Mouse (Mus musculus): Measurements from ENCODE around the gene Gsc2. TPM values are rescaled to one million over a fixed set of nuclear protein-coding genes. Genes with fewer than 3 reads are reported as not detected.

Gene Gsc2
- polyA plus RNA-seq, 1 experiment from 2014 or later = not detected

DNA sequence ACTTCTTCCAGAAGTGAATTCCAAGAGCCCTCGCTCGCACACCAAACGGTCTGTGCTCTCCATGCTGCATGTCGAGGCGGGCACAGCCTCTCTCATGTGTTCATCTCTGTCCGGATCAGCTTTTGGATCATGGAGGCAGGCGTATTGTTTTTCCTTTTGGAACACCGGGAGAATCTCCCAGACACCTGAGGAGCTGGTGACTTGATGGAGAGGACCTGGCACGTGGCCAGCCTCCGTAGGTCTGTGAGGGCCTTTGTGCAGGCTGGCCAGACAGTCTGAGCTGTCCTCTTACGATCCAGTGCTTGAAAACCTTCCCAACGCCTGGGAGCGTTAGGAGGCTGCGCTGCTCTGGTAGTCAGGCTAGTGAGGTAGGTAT, 7.3 kb upstream of the Gsc2 start:
- H3K27ac ChIP-seq (replicated peaks) = peak overlapping the region; percentile 88
- H3K36me3 ChIP-seq = peaks cover 19% of the 10 kb centered on the region
- ATAC-seq (ENCODE audit: extremely low read depth, insufficient number of reproducible peaks, low FRiP score, low TSS enrichment) = no peak
- peak overlapping the region; percentile 87 for H3K4me3 ChIP-seq
- peaks cover 38% of the 10 kb centered on the region for H3K27me3 ChIP-seq (replicated peaks)
- H3K9ac ChIP-seq = peak overlapping the region; percentile 92
- H3K4me2 ChIP-seq = peak overlapping the region; percentile 96
- H3K9me3 ChIP-seq = no peaks in the 10 kb centered on the region
- H3K4me1 ChIP-seq = peaks cover 32% of the 10 kb centered on the region
- under 1% methylated on average over 14 of the region's 14 CpGs for WGBS

DNA sequence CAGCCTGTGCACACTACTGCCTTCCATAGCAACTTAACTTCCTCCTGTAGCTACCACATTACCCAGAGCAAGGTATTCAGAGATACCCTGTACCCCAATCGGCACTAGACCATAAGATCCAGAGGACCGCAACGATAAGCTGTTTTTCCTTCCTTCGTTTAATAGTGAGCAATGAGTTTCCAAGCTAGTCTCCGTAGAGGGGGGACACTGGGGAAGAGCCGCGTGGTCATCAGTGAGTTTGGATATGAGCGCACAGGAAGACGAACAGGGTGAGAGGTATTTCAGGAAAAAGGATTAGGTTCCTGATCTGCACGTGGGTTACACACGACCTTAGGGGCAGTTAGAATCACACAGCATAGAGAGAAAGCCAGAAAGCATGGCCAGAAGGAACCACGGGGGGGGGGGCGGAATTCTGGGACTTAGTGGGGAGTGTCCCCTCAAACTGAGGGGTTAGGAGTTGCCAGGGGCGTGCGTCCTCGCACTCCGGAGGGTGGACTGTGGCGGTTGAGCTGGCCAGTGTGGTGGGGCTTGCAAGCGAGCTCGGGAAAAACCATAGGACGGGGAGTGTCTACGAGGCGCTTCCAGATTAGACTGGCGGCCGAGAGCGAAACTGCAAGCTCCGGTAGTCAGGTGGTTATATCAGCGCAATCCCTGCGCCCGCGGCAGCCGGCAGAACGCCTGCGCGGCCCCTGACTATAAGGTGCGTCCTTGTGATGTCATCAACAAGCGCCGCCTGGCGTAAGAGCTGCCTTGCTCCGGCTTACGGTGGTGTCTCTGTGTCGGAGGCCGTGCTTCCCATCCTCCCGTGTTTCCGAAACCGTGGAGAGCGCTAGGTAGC, 6.7 kb upstream of the Gsc2 start:
- H3K4me1 ChIP-seq = peaks cover 26% of the 10 kb centered on the region
- ATAC-seq (ENCODE audit: extremely low read depth, insufficient number of reproducible peaks, low FRiP score, low TSS enrichment) = peak; percentile 85
- no peaks in the 10 kb centered on the region for H3K9me3 ChIP-seq
- peak overlapping the region; percentile 92 for H3K9ac ChIP-seq
- peak overlapping the region; percentile 87 for H3K4me3 ChIP-seq
- H3K27ac ChIP-seq (replicated peaks) = peak overlapping the region; percentile 88
- 2% methylated on average over 47 of the region's 47 CpGs for WGBS
- peaks cover 44% of the 10 kb centered on the region for H3K27me3 ChIP-seq (replicated peaks)
- peaks cover 19% of the 10 kb centered on the region for H3K36me3 ChIP-seq
- H3K4me2 ChIP-seq = peak overlapping the region; percentile 96

DNA sequence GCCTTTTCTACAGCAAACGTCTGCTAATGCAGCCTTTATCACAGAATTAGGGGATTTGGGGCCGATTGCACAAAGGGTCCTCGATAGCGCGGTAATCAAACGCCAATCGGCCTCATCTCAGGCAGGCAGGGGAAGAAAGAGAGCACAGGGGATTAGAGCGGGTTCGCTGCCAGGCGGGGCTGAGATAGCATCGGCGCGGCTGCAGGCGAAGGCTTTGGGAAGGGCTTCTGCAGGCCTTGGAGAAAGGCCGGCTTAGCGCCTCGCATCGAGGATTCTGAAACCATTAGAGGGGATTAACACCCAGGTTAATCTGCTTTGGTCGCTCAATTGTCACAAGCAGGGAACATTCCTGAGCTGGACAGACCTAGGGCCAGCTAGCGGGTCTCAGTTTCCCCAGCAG, 5.7 kb upstream of the Gsc2 start:
- WGBS = 8% methylated on average over 20 of the region's 20 CpGs
- no peaks in the 10 kb centered on the region for H3K9me3 ChIP-seq
- ATAC-seq (ENCODE audit: extremely low read depth, insufficient number of reproducible peaks, low FRiP score, low TSS enrichment) = no peak
- no peak overlapping the region for H3K27ac ChIP-seq (replicated peaks)
- H3K4me1 ChIP-seq = peaks cover 24% of the 10 kb centered on the region
- peaks cover 53% of the 10 kb centered on the region for H3K27me3 ChIP-seq (replicated peaks)
- H3K4me3 ChIP-seq = peak overlapping the region; percentile 87
- H3K36me3 ChIP-seq = peaks cover 10% of the 10 kb centered on the region
- peak overlapping the region; percentile 92 for H3K9ac ChIP-seq
- H3K4me2 ChIP-seq = peak overlapping the region; percentile 96

DNA sequence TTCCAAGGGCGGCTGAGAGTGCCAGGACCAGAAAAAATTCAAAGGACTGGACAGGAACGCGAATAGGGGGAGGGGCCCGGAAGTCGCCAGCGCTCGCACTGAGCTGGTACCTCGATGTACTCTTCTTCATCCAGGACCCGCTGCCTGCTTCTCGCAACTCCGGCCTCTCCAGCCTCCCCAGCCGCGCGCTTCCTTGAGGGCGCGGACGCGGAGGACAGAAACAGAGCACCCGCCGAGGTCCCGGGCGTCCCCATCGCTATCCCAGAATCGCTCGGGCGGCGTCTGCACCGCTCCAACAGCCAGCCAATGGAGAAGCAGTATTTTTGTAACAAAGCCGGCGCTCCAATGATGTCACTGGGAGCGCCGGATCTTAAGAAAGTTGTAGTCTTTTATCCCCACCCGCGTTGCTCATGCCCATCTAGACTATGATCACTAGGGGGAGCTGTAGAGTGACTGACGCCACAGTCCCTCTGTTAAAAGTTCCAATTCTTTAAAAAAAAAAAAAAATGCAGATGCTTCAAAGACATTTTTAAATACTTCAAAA, 3.7 kb downstream of the Gsc2 start, which contains the start of gene Ess2:
Ess2 (minus strand) TSS at position 297 of the 544 bp plus-strand sequence.
- H3K27me3 ChIP-seq (replicated peaks) = peaks cover 46% of the 10 kb centered on the region
- peak within 1 kb of the TSS; percentile 46; the same call in 1 of the 2 replicates for H3K27ac ChIP-seq (replicated peaks)
- peaks cover 33% of the 10 kb centered on the region for H3K36me3 ChIP-seq
- peak within 1 kb of the TSS; percentile 82 for H3K9ac ChIP-seq
- ATAC-seq (ENCODE audit: extremely low read depth, insufficient number of reproducible peaks, low FRiP score, low TSS enrichment) = peak; percentile 78
- H3K9me3 ChIP-seq = no peaks in the 10 kb centered on the region
- under 1% methylated on average over 35 of the region's 35 CpGs for WGBS
- peak within 1 kb of the TSS; percentile 65 for H3K4me3 ChIP-seq
- peaks cover 20% of the 10 kb centered on the region for H3K4me1 ChIP-seq
- peak within 1 kb of the TSS; percentile 87 for H3K4me2 ChIP-seq

DNA sequence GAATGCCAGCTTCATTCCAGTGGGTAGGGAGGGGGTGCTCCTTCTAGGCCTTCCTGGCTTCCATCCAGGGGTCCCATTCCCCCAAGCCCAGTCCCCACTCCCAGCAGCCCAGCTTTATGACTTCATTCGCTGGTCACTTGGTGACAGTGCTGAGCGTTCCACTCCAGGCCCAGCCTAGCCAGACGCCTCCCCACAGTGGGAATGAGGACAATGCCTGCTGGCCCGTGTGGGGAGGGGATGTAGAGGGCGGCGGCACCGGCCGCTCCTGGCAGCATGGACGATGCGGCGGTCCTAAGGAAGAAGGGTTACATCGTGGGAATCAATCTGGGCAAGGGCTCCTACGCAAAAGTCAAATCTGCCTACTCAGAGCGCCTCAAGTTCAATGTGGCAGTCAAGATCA, 16.4 kb downstream of the Gsc2 start, which contains the start of the genes Dgcr2 and Tssk2:
Dgcr2 (minus strand) TSS at position 101 of the 400 bp plus-strand sequence.
Tssk2 (plus strand) TSS at position 176 of the 400 bp plus-strand sequence.
- no peaks in the 10 kb centered on the region for H3K4me1 ChIP-seq
- no peak within 1 kb of the TSS for H3K4me2 ChIP-seq
- H3K27me3 ChIP-seq (replicated peaks) = no peaks in the 10 kb centered on the region
- H3K4me3 ChIP-seq = no peak within 1 kb of the TSS
- H3K9me3 ChIP-seq = no peaks in the 10 kb centered on the region
- no peak for ATAC-seq (ENCODE audit: extremely low read depth, insufficient number of reproducible peaks, low FRiP score, low TSS enrichment)
- no peak within 1 kb of the TSS for H3K9ac ChIP-seq
- WGBS = 86% methylated on average over 14 of the region's 14 CpGs
- no peak within 1 kb of the TSS for H3K27ac ChIP-seq (replicated peaks)
- peaks cover 55% of the 10 kb centered on the region for H3K36me3 ChIP-seq

DNA sequence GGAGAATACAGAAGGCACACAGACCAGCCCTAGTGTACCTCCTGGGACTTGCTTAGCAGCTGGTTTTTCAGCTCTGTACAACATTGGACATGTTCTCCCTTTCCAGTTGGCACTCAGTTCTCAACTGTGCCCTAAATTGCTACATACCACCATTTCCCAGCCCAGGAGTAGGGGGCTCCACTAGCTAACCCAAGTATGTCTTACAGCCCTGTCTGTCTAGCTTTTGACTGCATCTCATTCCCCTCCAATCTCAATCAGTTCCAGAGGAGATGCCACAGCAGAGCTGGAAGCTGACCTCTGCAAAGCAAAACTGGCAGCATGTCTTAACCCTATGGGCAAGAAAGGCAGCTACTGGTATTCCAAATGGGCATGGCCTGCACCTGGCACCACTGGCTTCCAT, 18.8 kb downstream of the Gsc2 start:
- H3K27ac ChIP-seq (replicated peaks) = no peak overlapping the region
- H3K27me3 ChIP-seq (replicated peaks) = no peaks in the 10 kb centered on the region

DNA sequence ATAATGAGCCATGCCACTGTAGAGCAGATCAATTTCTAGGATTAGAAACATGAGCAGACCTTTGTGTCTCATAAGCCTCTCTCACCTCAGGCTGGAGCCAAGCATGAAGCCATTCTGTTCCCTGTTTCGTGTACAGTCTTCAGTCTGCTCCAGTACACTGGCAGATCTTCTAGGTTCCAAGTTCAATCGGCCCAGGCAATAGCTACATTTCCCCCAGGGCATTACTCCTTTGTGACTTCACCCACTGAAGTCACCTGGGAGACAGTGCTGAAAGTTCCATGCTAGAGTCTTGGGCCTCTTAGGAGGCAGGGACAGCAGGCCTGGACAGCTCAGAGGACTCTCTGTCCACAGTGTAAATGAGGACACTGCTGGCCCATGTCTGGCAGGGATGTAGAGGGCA, 20.9 kb downstream of the Gsc2 start, which contains the start of gene Tssk1:
Tssk1 (plus strand) TSS at position 301 of the 400 bp plus-strand sequence.
- no peak within 1 kb of the TSS for H3K4me3 ChIP-seq
- no peaks in the 10 kb centered on the region for H3K9me3 ChIP-seq
- 84% methylated on average over 2 of the region's 2 CpGs for WGBS

More for the DNA sequence above, 18.8 kb downstream of the Gsc2 start:
- ATAC-seq (ENCODE audit: extremely low read depth, insufficient number of reproducible peaks, low FRiP score, low TSS enrichment) = no peak
- peaks cover 31% of the 10 kb centered on the region for H3K36me3 ChIP-seq
- no peak overlapping the region for H3K9ac ChIP-seq
- no peaks in the 10 kb centered on the region for H3K9me3 ChIP-seq
- peaks cover 12% of the 10 kb centered on the region for H3K4me1 ChIP-seq
- no peak overlapping the region for H3K4me3 ChIP-seq
- no peak overlapping the region for H3K4me2 ChIP-seq

DNA sequence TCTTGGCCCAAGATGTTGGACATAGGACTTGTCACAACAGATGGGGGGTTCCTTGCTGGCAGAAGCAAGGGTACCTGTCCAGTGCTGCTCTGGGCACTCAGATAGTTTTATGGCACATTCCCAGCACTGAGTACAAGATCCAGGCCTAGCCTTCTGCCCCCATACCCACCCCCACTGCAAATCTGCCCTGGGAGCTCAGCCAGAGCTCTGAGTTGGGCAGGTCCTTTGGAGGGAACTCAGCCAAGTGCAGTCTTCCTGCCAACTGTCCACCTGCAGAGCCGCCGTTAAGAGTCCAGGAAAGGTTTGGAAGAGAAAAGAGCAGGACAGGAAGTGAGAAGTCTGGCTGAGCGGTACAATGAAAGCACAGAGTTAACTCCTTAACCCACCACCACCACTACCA, 22.3 kb downstream of the Gsc2 start:
- H3K27ac ChIP-seq (replicated peaks) = peak overlapping the region; percentile 53; the same call in 1 of the 2 replicates
- WGBS = 42% methylated on average over 3 of the region's 3 CpGs

More for the DNA sequence above, 20.9 kb downstream of the Gsc2 start, which contains the start of gene Tssk1:
- no peak within 1 kb of the TSS for H3K27ac ChIP-seq (replicated peaks)
- H3K4me2 ChIP-seq = no peak within 1 kb of the TSS
- H3K27me3 ChIP-seq (replicated peaks) = no peaks in the 10 kb centered on the region
- peaks cover 10% of the 10 kb centered on the region for H3K36me3 ChIP-seq
- peaks cover 26% of the 10 kb centered on the region for H3K4me1 ChIP-seq
- H3K9ac ChIP-seq = no peak within 1 kb of the TSS
- no peak for ATAC-seq (ENCODE audit: extremely low read depth, insufficient number of reproducible peaks, low FRiP score, low TSS enrichment)

DNA sequence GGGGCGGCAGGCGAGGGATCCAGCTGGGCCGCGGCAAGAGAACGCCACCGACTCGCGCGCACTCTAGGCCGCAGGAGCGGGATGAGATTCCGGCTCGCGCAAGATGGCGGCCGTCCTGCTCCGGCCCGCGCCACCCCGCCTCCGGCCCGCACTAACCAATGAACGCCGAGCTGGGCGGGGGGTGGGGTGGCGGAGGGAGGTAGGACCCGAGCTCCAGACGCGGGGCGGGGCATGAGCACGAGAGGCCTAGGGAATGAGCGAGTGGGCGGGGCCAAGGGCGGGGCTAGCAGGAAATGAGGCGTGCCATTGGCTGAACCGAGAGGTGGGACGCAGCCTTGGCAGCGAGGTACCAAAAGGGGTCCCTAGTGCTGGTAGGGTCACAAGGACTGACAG, 23.3 kb downstream of the Gsc2 start, which contains the start of gene Gm20518:
Gm20518 (minus strand) TSS at position 105 of the 393 bp plus-strand sequence.
- peak within 1 kb of the TSS; percentile 98 for H3K9ac ChIP-seq
- H3K36me3 ChIP-seq = no peaks in the 10 kb centered on the region; the same call in 1 of the 2 replicates
- peak within 1 kb of the TSS; percentile 95 for H3K4me3 ChIP-seq
- peak; percentile 96 for ATAC-seq (ENCODE audit: extremely low read depth, insufficient number of reproducible peaks, low FRiP score, low TSS enrichment)
- H3K4me2 ChIP-seq = peak within 1 kb of the TSS; percentile 89
- WGBS = under 1% methylated on average over 38 of the region's 38 CpGs
- H3K4me1 ChIP-seq = peaks cover 30% of the 10 kb centered on the region
- H3K9me3 ChIP-seq = no peaks in the 10 kb centered on the region
- H3K27me3 ChIP-seq (replicated peaks) = no peaks in the 10 kb centered on the region
- peak within 1 kb of the TSS; percentile 98 for H3K27ac ChIP-seq (replicated peaks)

More for the DNA sequence above, 22.3 kb downstream of the Gsc2 start:
- no peak overlapping the region for H3K4me2 ChIP-seq
- H3K4me1 ChIP-seq = peaks cover 26% of the 10 kb centered on the region
- ATAC-seq (ENCODE audit: extremely low read depth, insufficient number of reproducible peaks, low FRiP score, low TSS enrichment) = no peak
- H3K27me3 ChIP-seq (replicated peaks) = no peaks in the 10 kb centered on the region
- H3K36me3 ChIP-seq = no peaks in the 10 kb centered on the region; the same call in 1 of the 2 replicates
- H3K9me3 ChIP-seq = no peaks in the 10 kb centered on the region
- peak overlapping the region; percentile 66; the same call in 1 of the 2 replicates for H3K9ac ChIP-seq
- H3K4me3 ChIP-seq = no peak overlapping the region

DNA sequence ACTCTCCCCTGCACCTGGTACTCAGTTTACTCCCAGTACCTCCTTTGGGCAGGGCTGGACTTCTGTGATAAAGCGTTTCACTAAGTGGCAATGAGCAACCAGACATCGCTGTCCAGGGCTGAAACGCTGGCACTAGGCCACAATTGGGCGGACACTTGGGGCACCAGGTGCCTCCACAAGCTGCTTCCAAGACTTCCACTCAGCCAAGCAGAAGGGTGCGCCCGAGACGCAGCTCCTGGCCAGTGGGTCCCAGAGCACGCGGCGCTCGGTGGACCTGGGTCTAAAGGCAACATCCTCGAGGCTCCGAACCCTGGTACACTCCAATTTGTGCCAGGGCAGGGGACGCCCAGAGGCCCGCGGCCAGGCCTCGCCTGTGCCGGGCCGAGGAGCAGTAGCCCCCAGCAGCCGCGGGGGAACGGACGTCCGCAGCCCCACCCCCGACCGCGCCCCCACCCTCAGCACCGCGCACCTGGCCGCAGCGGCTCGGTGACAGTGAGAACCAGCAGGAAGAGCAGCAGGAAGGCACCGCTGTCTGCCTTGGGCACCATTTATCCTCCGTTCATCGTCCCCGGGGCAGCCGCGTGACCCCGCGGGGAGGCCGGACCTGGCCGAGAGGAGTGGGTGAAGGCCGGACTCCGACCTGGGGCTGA, 23.8 kb downstream of the Gsc2 start:
- no peaks in the 10 kb centered on the region for H3K27me3 ChIP-seq (replicated peaks)
- peaks cover 30% of the 10 kb centered on the region for H3K4me1 ChIP-seq
- H3K9ac ChIP-seq = peak overlapping the region; percentile 98
- H3K36me3 ChIP-seq = no peaks in the 10 kb centered on the region; the same call in 1 of the 2 replicates
- H3K4me2 ChIP-seq = peak overlapping the region; percentile 89
- WGBS = under 1% methylated on average over 44 of the region's 44 CpGs
- H3K9me3 ChIP-seq = no peaks in the 10 kb centered on the region
- H3K4me3 ChIP-seq = peak overlapping the region; percentile 95
- ATAC-seq (ENCODE audit: extremely low read depth, insufficient number of reproducible peaks, low FRiP score, low TSS enrichment) = peak; percentile 65
- H3K27ac ChIP-seq (replicated peaks) = peak overlapping the region; percentile 98

DNA sequence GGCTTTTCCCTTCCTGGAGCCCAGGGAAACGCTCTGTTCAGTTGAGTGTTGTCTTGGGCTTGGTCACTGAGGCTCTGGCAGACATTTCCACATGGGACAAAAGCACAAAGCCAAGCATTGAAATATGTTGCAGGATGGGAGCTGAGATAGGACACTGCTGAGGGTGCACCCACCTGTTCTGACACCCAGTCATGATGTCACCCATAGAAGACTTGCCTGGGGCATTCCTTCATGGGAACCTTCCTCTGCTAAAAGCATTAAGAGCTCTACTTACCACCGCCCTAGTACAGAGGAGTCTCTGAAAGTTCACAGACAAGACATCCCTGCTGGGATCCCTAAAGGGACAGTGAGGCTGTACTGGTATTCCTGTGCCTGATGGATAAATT, 24.5 kb downstream of the Gsc2 start:
- no peaks in the 10 kb centered on the region for H3K27me3 ChIP-seq (replicated peaks)
- no peaks in the 10 kb centered on the region; the same call in 1 of the 2 replicates for H3K36me3 ChIP-seq
- H3K4me1 ChIP-seq = peaks cover 30% of the 10 kb centered on the region
- H3K9ac ChIP-seq = peak overlapping the region; percentile 98
- H3K4me2 ChIP-seq = peak overlapping the region; percentile 89
- no peaks in the 10 kb centered on the region for H3K9me3 ChIP-seq
- 55% methylated on average over 2 of the region's 2 CpGs for WGBS
- ATAC-seq (ENCODE audit: extremely low read depth, insufficient number of reproducible peaks, low FRiP score, low TSS enrichment) = no peak
- H3K27ac ChIP-seq (replicated peaks) = peak overlapping the region; percentile 98
- peak overlapping the region; percentile 95 for H3K4me3 ChIP-seq

Measured in heart, embryonic 13.5 days (tissue).